Mouse (Mus musculus): ENCODE measurements around the gene Smtnl1. TPM values are rescaled to one million over a fixed set of nuclear protein-coding genes. Genes with fewer than 3 reads are reported as not detected.

Smtnl1 gene
- total RNA-seq (2021), result not detected

DNA sequence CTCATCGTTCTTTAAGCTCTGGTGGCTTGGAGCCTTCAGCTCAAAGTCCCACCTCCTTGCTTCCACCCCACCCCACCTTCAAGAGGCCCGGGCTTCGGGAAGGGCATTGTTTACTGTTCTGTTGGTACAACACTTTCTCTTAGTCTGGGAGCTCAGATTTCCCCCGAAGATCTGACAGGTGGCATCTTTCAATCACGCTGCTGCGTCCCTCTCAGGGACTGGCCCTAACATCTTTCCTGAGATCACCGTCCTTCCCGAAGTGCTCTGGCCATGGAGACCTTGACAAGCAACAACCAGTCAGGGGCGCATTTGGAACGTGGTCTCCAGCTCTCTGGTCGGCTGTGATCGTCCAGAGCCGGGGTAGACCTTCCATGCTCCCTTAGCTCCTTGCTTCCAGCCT, at the start of gene Smtnl1:
Smtnl1 (minus strand) TSS at position 101 of the 400 bp plus-strand sequence.
- no peak for DNase-seq

DNA sequence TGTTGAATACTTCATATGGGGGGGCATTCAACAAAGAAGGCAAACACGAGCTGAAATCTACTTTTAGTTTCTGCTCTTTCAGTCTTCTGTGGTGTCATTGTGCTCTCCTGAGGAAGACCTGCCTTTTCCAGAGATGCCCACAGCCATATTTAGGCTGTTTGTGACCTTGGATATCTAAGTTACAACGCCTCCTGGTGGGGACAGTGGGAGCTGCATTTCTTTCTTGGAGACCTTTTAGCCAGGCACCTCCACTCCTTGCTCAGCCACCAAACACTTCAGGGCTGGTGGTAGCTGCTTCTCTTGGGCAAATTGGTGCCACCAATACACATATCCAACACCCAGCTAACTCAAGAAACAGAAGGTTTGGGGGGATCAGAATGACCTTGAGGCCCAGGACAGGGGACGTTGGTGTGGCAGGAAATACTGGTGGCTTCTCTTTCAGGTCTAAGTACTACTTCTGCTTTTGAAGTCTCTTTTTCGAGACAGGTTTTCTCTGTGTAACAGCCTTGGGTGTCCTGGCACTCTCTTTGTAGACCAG, 48.2 kb upstream of the Smtnl1 start:
- DNase-seq, result no peak

DNA sequence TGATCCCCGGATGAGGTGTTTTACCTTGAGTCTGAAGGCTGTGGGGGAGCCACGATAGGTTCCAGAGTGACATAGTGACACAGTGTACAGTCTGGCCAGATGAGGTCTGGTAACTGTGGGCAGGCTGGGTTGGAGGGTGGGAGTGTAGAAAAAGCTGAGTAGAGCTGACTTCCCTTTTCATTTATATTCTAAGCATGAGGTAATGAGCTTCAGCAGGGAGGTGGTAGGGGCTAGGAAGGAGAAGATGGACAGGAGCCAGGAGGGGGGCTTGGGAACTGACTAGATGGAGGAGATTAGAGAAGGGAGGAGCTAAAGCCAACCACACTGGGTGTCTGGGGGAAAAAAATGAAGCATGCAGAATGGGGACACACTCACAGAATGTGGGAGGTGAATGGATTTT, 46.5 kb upstream of the Smtnl1 start:
- DNase-seq, result no peak

DNA sequence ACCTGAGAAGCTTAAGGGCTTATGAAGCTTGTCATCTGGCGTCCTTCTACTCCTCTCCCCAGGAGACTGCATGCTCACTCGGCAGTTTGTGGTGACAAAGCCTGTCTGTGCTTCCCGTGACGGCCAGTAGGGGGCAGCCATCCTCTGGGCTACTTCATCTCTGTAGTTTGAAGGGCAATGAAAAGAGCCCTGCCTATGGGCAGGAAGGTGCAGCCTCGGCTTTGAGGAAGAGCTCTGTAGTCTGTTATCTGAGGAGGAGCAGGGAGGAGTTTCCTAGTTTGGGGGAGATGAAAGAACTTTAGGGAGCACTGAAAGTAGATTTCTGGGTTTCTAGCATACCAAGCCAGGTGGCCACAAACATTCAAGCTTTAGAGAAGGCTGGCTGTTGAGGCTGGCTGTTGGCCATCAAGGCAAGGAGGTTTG, 46.1 kb upstream of the Smtnl1 start:
- peak in 1 of 2 experiments; percentile 71 for DNase-seq

DNA sequence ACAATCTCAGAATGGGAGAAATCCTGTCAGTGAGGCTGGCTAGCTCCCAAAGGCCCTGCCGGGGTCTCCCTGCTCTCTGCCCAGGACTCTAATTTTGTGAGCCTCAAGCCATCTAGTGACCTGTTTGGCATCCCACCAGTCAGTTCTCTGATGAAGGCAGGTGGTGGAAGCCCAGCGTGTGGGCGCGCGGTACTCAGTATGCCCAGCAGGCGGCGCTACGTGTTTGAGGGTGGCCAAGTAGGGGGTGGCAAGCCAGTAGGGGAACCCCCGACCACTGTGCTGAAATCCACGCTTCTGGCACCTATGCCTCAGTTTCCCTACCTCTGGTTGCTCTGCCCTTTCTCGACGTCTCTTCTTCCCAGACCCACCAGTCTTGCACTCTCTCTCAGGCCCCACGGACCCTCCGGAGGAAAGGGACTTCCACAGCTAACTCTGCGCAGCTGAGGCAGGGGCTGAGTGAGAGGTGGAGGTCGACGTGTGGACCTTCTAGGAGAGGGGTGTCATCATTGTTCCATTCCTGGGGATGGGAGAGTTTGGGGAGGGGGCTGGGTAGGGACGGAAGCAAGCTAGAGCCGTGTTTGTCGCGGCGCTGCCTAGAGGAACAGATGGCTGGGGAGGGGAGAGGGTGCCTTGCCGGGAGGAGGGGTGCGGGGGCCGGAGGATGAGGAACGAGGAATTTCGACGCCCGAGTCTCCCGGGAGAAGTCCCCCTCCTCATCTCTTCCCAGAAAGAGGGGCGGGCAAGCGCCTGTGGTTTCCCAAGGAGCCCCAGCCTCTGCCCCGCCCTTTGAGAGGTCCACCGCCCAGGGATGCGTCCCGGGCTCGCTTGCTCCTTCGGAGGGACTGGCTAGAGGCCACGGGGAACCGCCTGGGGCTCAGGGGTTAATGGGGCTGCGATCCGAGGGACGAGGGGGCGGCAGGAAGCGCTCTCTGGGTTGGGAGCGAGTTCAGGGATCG, 43.4 kb upstream of the Smtnl1 start:
- DNase-seq, result peak; percentile 76 to 79

DNA sequence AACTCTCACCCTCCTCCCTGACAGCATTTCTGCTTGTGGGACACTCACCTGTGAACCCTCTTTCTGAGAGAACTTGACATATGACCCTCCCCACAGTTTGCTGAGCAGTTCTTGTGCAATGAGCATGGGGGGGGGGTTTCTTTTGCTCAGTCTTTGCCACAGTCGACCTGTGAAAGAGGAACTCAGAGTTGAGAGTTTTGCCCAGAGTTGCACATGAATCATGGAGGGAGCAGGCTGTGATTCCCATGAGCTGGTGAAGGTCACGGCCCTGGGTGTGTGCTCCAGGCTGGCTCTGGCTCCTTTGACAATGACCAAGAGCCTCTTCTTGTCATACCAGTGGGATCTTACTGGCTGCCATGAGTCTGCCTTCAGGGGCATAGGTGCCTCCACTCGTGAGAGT, 39.8 kb upstream of the Smtnl1 start:
- no peak for DNase-seq

DNA sequence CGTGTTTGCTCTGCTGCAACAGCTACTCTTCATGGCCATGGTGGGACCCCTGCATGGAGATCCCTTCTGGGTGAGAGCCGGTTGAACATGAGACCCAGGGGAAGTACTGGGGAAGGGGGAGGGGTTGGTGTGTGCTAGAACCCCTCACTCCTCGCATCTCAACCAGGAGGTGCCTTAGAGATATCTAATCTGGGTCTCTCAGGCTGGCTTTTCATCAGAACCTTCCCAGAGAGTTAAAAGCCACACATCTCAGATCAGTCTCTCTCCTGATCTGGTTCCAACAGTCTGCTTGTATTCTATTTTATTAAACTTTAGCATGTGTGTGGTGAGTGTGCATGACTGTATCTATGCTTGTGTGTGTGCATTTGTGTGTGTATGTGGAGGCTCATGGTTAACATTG, 39.0 kb upstream of the Smtnl1 start:
- no peak for DNase-seq

DNA sequence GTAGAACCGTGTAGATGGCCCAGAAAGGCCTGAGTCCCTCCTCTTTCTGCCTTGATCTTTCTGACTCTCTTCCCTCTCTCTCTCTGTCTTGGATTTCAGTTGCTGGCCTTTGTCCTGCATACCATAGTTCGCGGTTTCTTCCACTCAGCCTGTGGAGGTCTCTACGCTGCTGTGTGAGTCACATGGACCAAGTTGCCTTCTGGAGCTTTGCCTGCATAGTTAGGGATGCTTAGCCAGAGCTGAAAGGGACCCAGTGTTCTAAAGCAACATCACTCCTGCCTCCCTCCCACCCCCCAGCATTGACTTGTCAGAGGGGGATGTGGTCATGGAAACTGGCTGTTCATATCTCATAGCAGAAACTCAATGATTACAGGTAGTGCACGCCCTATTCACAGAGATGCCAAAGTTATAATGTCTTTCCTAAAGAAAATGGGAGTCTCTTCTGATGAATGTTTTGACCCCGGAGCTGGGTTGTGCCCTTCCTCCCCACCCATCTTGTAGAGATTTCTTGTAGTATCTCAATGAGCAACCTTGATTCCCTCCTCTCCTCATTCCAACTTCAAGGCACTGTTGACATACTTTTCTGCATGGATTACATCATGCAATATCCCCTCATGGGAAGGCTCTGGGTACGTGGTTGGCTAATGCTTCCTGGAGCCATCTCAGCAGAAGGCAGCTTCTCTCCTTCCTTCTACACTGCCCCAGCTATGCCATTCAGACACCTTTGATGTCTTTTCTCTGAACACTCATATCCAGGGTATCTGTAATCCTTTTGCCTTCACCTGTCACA, 37.7 kb upstream of the Smtnl1 start:
- DNase-seq, result no peak

DNA sequence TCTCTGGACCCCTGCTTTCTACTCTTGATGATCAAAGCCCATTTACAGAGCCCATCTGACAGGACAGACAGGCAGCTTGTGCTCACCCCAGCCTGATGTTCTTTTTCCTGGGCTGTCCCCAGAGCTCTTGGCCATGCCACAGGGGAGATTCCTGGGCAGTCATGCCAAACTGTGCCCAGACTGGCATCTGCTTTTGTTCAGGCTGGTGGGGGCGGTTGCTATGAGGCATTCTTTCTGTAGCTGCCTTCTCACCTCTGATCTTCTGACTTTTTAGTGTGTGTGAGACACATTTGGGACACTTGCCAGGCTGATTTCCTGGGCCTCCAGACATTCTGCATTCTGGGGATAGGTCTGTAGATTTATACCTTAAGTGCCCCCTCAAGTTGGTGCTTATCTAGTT, 36.1 kb upstream of the Smtnl1 start:
- no peak for DNase-seq

DNA sequence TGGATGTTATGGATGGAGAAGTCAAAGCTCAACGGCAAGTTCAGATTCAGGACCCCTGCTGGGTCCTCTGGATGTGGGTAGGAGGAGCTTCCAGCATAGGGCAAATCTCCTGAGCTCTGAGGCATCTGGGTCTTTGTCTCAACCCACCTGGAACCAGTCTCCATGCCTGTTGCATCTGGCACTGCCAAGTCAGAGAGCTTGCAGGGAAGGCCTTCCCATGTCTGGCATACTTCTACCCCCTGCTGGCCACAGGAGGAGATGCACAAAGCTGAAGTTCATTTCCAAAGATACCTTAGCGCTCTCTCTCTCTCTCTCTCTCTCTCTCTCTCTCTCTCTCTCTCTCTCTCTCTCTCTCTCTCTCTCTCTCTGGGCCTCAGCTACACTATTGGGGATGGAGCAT, 33.3 kb upstream of the Smtnl1 start:
- DNase-seq, result no peak

DNA sequence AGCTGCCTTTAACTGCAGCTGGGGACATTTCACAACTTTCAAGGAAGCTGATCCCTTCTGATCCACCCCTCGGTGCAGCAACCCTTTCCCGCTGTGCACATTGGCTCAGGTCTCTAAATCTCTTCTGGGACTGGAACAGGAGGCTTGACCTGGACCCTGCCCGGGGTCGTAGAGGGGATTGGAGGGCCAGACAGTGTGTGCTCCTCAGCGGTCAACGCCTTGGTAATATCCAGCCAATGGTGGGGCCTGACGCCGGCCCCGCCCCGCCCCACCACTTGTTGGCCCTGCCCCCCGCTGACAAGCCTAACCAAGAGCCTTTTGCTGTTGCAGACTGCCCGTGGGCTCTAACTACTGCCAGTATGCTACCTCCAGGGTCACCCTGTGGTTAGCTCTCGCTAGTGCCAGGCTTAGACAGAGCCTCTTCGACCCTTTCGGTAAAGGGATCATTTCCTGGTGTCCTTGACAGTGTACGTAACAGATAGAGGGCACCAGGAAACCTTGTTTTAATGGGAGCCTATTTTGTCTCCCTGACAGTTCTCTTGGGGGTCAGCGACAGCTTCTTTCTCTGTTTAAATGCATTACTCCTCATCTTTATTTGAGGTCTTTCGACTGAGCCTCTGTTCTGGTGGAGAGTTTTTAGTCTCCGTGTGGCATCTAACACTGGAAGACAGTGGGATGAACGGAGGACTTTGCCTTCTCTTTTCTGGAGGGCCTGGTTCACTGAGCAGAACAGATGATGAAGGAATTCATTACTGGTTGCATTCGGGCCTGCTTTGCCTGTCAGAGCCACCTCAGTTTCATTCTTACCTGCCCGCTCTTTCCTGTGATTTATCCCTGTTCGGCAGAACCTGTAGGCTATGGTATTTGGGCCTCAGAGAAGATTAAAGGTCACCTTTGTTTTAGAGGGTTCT, 28.9 kb upstream of the Smtnl1 start:
- no peak for DNase-seq

DNA sequence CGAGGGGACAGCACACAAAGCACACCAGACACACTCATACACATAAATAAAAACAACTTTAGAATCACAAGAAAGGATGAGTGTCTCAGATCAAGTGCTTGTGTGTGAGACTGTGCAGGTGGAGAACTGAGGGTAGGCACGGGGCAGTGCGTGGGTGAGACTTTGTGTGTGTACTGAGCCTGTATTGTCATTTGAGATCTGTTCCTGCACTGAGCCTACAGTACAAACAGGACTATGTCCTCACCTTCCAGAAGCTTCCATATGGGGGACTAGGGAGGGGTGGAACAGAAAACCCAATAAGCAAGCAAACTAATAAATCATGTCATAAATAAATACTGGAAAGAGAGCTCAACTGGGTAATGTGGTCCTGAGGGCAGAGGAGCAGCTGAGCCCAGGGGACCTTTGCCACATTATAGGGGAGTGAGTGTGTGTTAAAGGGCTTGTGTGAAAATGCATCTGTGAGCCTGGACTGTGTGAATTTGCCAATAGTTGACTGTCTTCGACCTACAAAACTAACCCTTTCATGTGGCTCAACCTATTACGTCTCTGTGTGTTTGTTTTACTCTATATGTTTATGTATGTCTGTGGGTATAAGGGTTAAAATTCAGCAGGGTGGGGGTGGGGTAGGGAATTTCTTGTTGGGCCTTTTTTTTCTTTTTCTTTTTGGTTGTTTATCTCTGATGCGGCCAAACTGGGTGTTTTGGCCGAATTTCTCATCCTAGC, 28.1 kb upstream of the Smtnl1 start:
- DNase-seq, result no peak

DNA sequence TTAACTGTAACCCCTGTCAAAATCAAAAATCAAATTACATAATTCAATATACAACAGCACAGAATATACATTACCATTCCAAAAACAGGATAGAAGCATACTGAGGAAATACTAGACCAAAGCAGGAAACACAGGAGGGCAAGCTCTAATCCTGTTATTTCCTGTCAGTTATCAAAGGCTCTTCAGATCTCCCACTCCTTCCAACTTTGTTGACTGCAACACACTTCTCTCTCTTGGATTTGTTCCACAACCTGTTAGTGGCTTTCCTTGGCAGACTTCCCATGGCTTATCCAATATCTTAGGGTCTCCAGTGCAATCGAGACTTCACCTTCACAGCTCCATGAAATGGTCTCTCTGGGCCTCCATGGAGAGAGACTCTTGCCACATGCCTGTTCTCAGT, 22.8 kb upstream of the Smtnl1 start:
- DNase-seq, result no peak

DNA sequence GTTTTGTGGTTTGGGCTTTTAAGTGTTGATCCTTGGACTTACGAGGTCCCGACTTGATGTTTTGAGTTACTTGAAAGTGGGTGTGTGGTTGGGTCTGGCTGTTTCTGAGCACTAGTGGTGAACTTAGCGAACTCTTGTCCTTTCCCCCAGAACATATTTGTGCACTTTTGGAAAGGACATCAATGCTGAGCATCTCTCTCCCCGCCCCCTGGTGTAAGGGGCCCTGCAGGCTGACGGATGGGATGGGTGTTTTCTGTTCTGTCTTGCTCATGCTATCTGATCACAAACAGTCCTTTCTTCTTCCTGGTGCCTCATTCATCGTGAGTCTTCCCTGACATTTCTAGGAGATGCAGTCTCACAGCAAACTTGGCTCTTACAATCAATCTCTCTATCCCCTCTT, 21.2 kb upstream of the Smtnl1 start:
- DNase-seq, result no peak

DNA sequence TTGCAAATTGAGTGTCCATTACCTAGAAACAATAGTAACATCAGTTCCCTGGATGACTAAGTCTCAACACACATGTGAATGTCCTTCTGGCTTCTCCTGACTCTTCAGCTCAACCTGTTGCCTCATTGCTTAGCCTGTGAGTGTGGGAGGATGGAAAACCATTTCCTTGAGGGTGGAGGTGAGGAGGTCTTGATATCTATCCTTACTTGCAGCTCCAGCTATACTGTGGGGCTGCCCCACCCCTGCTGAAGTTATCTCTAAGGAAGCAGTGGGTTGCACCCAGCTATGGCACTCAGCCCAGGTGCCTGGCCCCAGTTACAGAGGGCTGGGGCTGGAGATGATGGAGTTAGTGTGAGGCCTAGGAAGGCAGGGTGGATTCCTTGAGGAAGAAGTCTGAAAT, 19.5 kb upstream of the Smtnl1 start:
- DNase-seq, result no peak

DNA sequence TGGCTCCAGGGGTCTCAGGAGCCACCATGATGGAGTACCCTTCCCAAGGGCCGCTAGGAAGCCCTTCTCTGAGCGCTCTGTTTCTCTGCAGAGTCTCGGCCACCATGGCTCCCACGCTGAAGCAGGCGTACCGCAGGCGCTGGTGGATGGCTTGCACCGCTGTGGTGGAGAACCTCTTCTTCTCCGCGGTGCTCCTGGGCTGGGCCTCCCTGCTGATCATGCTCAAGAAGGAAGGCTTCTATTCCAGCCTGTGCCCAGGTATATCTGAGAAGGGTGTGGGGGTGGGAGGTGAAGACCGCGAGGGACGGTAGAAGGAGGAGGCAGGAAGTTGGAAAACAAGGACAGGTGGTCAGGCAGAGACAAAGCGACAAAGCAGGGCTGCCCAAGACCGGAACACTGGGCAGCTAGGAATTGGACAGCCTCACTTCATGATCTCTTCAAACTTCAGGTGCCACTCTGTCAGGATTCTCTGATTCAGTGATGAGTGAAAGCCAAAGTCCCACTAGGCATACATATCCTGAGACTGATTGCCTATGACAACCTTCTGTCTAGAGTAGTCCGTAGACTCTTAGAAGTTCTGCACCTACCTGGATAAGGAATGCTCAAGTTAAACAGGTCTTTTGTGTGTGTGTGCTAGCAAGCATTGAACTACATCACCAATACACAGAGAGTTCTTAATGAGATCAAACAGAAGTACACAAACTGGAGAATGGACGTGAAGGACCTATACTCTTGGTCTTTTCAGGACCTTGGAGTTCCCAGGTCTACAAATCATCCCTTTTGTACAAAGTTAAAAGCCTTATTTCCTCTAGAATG, 18.5 kb upstream of the Smtnl1 start:
- no peak for DNase-seq

DNA sequence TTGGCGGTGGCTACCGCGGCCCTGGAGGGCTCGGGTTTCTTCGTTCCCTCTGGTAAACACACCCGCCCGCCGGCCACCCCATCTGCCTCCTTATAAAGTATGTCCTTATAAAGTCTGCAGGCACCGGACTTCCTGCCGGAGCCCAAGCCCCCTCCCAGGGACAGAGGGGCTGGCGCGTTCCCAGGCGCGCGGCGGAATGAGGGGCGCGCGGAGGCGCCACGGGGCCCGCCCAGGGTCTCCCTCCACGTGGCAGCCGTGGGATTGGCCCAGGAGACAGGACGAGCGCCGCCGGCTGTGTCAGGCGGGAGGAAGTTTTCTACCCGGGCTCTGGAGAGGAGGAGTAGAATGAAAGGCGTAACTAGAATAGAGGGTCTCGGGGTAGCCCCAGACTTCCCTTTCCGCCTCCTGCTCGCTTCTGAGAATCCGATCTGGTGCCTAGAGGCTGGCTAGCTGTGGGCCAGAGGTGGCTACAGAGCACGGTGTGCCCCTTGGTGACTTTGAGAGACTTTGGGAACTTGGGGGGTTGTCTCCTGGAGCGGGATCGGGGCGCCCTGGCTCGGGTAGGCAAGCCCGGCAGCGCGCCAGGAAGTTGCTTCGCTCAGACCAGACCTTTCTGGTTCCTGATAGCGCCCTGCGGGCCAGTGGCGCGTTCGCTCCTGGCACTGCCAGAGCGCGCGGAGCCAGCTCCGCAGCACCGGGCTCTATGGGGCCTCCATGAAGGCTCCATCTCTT, 17.7 kb upstream of the Smtnl1 start:
- peak in 1 of 2 experiments; percentile 34 for DNase-seq

DNA sequence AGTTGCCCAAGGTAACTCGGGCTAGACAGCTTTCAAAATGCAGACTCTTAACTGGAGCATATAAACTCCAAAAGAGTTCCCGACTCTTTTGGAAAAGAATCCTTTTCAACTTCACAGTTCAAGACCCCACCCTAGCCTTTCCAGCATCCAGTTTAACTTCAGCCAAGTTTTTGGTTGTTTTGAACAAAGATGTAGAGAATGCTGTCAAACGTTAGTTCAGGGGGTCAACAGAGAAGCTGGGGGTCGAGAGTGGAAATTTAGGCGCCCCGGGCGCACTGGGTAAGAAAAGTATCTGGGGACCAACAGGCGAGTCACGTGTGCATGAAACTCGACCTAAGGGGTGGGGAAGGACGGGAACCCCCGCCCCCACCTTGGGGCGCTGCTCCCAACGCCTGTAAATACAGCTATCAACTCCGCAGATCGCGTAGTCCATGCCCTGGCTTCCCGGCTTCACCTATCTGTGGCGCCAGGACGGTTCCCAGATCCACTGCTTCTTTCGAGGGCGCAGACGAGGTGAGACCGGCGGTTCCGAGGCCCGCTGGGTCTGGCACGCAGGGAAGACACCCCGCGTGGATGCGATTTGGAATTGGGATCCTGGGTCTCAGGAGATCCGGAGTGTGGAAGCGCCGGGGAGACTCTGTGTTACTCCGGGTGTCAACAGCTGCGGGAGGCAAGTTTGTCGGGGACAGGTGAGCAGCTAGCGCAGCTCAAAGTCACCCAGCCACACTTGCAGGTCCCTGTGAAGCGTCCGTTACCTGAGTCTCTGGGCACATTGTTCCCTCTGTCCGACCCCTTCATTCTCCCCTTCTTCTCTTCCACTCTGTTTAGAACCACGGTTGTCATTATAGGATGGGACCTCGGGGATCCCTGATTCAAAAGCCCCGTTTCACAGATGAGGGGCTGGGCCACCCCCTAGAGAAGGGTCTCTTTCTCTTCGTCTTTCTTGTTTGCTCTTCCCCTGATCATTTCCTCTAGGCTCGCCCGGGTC, 16.8 kb upstream of the Smtnl1 start:
- DNase-seq, result no peak

DNA sequence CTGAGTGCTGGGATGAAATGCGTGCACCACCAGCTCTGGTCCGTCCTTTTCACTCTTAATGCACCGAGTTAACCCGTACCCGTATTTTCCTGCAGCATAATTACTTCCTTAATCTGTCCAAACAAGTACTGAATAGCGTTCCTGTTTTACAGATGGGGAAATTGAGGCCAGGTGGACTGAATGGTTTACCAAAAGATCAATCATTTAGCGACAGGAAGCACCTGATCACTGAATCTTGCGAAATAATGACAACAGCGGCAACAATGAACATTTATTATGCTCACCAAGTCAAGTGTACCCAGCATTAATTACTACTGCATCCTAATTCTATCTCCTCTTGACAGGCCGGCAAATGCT, 16.1 kb upstream of the Smtnl1 start, which contains the start of gene Slc43a1:
Slc43a1 (plus strand) TSS at position 258 of the 357 bp plus-strand sequence.
- DNase-seq, result no peak

All from layer of hippocampus, postnatal 36 days (tissue).